Mouse (Mus musculus): Measurements from ENCODE around the gene Fitm1.

Fitm1 gene

DNA sequence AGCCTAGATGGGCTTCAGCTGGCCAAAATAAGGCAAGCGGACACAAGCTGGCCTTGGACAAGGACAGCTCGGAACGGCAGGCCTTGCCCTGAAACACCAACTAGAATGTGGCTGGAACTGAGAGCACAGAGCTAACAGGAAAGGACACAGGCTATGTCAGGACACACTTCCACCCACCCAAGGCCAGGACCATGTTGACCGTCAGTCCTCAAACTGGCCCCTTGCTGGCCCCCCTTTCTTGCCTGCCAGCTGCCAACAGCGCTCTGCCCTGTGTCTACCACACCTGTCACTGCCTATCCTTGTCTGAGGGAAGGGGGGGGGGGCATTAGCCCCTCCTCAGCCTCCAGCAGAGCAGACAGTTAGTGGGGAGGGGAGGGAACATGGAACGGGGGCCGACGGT, at the start of gene Fitm1:
Gene Fitm1 (plus strand): TSS at position 316 of the 400 bp plus-strand sequence.
- DNase-seq = no peak

DNA sequence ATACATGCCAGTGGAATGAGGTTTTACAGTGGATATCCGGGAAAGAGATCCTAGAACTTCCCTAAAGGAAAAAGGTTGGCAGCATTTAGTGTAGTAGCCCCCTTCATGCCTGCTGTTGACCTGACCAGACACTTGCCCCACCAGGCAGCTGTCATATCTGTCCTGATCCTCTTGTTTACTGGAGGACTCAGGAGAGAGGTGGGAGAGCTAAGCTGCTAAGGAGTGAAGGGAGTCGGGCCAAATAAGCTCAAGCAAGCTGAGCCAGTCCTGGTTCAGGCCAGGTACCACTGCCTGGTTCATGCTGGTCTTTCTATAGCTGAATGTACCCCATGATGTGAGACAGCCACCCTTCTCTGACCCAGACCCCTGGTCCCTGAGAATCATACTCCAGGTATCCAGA, 48.7 kb upstream of the Fitm1 start:
- no peak for DNase-seq

DNA sequence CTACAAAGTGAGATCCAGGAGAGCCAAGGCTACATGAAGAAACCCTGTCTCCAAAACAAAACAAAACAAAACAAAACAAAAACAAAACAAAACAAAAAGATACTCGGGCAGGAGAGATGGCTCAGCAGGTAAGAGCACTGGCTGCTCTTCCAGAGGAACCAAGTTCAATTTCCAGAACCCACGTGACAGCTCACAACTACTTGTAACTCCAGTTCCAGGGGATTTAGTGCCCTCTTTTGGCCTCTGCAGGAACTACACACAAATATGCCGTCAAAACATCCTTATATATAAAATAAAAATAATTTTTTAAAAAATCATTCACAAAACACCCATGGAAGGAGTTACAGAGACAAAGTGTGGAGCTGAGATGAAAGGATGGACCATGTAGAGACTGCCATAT, 47.5 kb upstream of the Fitm1 start:
- DNase-seq = peak in 1 of 2 experiments; percentile 21

DNA sequence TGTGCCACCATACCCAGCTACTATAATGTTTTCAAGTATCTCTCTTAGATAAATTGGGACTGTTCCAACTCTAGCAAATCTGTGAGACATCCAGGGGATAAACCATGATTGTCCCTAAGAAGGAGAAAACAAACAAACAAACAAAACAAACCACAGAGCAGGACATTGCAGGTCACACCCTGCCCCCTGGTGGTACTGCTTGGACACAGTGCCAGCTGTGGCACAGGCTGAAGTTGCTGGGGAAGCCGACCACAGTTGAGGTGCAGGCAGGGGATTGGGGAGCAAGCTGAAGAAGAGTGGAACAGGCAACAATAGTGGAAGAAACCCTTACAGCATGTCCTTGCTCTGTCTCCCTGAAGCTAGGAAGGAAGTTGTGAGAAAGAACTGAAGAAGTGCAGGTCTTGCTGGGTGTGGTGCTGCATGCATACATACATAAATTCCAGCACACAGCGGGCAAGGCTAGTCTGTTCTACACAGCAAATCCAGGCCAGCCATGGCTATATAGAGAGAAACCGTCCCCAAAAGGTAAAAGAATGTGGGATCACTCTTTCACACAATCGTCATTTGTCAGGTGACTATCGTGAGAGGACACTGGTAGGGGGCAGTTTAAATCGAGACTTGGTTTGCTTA, 39.2 kb upstream of the Fitm1 start:
- DNase-seq = peak; percentile 34 to 46

DNA sequence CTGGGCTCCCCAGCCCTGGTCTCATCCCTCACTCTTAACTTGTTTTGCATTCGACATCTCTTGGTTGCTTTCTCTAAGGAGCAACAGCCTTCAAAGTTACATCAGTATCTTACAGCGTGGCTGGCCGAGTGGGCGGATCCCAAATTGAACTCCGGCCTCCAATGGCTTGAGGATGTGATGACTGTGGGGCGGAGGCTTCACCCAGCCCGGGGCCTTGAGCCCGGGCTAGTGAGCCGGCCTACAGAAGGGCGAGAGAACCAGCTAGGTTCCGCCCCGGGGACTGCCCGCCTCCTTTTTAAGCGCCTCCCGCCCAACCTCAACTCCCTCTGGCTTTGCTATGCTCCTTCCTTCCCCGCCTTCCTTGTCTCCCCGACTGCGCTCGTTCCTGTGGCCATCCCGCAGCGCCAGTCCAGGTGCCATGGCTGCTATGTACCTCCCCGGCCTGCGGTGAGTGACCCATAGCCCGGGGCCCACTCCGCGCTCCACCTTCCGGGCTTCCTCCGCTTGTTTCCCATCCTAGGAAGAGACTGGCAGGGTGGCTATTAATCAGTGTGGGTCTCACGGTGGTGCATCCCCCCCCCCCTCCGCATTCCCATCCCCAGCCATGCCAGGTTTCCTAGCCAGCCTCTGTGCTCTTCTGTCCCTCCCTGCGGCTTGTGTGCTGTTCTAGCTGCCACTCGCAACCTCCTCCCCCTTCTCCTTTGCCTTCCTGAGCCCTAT, 35.2 kb upstream of the Fitm1 start, which contains the start of gene Pck2:
Gene Pck2 (plus strand): TSS at position 200 of the 720 bp plus-strand sequence.
- peak; percentile 31 to 48 for DNase-seq

DNA sequence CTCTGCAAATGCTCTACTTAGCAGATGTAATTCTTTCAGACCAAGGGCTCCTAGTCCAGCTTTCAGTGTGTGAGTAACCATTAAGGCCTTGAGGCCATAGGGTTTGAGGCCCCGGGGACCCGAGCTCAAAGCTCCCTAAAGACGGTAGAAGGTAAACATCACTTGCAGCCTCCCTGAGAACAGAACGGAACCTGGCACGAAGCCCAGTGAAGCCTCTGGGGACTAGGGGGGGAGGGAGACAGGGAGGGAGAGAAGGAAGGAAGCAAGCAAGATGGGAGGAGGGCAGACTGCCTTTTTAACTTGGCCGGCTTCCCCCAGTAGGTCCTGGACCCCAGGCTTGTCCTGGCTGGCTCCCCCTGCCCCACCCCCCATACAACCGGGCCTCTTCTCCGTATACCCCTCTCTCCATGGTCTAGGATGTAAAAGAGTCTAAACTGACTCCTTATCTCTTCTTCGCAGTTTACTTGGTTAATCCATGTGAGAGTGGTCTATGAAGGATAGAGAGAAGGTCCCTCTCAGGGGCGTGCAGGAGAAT, 34.6 kb upstream of the Fitm1 start:
- DNase-seq = peak; percentile 42 to 50

DNA sequence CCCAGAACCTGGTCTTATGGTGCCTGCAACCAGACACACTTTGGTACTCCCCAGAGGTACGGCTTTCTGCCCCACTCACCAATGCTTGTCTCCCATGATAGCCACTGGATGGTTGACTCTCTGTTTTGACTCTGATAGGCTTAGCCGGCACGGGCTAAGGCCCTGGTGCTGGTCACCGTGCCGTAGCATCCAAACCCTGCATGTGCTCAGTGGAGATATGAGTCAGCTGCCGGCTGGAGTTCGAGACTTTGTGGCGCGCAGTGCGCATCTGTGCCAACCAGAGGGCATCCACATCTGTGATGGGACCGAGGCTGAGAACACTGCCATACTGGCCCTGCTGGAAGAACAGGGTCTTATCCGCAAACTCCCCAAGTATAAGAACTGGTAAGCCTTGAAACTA, 33.1 kb upstream of the Fitm1 start:
- no peak for DNase-seq

DNA sequence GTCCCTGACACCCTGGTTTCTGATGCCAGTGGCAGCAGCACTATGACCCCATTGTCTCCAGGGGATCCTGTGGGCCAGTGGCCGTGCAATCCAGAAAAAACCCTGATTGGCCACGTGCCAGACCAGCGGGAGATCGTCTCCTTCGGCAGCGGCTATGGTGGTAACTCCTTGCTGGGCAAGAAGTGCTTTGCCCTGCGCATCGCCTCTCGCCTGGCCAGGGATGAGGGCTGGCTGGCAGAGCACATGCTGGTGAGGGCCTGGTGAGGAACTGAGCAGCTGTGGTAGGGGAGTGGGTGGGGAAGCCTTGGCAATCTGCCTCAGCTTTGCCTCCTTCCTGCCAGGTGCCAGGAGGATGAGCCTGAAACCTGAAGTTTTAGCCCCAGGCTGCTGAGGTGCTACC, 31.1 kb upstream of the Fitm1 start:
- DNase-seq = no peak

DNA sequence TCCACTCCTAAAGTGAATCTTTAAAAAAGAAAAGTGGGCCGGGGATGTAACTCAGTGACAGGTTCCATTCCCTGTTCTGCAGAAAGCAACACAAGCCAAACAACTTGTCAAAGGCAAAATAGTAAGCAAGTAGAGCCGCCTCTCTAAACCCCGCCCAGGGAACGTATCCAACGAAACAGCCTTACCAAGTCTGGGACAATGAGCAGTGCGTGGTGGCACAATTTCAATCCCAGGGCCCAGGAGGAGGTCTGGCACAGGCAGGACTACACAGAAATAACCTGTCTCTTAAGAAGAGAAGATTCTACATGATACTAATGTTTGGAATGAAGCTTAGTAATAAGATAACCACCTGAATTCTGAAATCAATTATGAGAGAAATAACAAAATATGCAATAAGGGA, 25.2 kb upstream of the Fitm1 start:
- no peak for DNase-seq

DNA sequence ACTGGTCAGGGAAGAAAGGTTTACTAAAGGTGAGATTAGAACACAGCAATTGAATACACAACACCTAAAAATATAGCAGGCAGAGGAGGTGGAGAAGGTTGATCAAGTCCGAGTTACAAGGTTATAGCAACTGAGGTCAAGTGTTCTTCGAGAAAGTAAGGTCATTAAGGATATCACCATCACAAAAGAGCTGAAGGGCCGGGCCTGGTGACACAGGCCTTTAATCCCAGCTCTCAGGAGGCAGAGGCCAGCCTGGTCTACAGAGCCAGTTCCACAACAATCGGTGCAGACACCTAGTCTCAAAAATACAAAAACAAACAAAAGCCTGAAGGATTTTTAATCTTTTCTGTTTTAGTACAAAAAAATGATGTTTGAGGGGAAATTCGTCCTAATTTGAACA, 24.1 kb upstream of the Fitm1 start:
- no peak for DNase-seq

DNA sequence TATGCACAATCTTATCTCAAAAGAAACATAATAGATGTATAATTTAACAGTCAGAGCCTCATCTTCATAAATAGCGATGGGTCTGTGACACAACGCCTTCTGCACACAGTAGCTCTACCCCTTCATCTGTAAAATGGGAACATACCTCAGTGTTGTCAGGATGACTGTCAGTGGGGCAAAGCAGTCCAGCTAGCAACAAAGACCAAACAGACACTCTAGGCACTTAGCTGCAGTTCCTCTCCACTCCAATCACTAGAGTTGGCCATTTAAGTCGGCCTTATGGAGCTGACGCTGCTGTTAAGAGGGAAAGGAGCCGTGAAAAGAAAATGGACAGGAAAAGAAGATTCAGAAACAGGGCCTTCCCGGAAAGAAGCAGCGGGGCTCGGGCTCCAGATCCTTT, 23.6 kb upstream of the Fitm1 start:
- DNase-seq = no peak

DNA sequence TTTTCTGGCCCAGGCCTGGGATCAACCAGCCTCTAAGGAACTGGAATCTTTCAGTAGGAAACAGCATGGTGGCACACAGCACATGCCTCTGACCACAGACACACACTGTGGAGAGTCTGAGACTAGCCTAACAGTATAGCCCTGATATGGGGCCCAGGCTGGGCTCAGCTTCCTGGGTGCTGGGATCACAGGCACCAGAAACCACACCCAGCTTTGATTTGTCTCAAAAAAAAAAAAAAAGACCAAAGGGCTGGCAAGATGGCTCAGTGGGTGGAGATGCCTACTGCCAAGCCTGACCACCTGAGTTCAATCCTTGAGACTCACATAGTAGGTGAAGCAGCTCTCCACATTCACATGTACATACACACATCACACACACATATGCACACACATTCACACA, 20.8 kb upstream of the Fitm1 start:
- no peak for DNase-seq

DNA sequence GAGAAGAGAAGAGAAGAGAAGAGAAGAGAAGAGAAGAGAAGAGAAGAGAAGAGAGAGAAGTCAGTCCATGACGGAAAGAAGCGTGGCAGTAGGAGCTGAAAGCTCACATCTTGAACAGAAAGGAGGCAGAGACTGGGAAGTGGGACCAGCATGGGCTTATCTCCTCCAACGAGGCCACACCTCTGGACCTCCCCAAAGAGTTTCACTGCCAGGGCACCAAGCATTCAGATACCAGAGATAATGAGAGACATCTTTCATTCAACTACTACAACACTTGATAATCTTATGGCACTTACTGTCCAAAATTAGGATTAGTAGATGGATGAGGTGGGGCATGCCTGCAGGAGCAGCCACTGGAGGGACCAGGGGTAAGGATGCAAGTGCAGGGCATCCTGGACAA, 19.6 kb upstream of the Fitm1 start:
- no peak for DNase-seq

DNA sequence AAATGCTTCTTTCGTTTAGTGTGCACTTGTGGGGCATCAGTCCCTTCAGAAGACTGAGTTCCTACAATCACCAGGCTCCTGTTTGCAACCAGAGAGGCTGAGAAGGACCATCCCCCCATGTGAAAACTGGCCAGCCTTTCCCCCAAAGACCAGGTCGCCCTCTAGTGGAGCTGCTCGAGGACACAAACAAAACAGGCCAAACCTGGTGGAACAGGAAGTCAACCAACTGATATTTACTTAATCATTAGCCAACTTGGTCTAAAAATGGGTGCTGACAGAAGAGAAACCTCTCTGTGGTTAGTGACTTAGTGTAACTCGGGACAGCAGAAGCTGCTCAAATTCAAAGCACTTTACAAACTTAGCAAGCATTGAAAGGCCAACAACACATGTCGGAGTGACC, 18.4 kb upstream of the Fitm1 start:
- DNase-seq = peak; percentile 55 to 62

DNA sequence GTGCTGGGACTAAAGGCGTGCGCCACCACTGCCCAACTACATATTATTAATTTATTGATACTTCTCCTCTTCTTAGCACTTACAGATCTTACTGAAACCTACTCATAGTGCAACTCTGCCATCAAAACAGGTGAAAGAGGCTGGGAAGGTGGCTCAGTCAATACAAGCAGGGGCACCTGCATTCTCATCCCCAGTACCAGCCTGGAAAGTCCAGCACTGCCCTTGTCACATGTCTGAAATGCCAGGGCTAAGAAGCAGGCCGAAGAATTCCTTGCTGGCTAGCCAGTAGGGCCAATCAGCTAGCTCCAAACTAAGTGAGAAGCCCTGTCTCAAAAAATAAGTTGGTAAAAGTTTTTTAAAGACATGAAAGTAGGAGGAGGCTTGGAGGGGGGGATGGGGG, 17.8 kb upstream of the Fitm1 start:
- DNase-seq = no peak

DNA sequence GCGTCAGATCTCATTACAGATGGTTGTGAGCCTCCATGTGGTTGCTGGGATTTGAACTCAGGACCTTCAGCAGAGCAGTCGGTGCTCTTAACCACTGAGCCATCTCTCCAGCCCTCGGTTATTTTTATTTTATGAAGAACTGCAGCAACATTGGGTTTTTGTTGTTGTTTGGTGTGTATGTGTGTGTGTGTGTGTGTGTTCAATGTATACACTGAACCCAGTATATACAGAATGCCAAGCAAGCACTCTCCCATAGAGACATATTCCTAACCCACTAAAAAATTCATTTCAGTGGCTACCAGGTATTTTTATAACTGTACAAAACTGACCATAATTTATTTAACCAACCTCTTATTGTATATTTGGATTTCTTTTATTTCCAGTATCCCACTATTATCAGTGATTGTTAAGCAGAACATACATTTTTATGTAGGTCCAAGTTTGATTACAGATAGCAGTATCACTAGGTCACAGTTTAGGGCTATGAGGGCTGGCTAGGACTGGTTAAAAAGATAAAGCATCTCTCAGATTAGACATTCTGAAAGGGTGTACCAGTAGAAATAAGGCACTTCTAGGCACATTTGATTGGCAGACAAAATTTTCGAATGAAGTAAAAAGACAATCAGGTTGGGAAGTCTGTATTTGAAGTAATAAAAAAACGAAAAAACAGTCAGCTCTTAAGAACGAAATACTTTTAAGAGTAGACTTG, 16.5 kb upstream of the Fitm1 start:
- DNase-seq = no peak

DNA sequence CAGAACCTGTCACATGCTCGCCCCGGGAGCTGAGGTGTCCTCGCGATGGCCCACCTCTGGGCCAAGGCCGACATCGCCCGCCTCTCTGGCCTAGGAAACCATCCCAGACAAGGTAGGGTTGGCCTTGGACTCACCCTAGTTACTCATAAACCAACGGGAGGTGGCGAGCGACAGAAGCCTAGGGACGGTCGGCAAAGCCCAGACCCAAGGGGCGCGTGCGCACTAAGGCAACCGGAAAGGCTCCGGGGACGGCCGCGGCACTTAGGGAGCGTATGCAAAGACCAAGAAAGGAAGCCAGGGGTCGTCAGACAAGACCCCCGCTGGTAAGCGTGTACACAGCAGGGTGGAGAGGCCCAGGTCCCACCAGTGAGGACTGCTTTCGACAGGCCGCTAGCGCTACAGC, 15.6 kb upstream of the Fitm1 start, which contains the start of gene Dcaf11:
Gene Dcaf11 (plus strand): TSS at position 208 of the 403 bp plus-strand sequence.
- DNase-seq = peak; percentile 86 to 90

DNA sequence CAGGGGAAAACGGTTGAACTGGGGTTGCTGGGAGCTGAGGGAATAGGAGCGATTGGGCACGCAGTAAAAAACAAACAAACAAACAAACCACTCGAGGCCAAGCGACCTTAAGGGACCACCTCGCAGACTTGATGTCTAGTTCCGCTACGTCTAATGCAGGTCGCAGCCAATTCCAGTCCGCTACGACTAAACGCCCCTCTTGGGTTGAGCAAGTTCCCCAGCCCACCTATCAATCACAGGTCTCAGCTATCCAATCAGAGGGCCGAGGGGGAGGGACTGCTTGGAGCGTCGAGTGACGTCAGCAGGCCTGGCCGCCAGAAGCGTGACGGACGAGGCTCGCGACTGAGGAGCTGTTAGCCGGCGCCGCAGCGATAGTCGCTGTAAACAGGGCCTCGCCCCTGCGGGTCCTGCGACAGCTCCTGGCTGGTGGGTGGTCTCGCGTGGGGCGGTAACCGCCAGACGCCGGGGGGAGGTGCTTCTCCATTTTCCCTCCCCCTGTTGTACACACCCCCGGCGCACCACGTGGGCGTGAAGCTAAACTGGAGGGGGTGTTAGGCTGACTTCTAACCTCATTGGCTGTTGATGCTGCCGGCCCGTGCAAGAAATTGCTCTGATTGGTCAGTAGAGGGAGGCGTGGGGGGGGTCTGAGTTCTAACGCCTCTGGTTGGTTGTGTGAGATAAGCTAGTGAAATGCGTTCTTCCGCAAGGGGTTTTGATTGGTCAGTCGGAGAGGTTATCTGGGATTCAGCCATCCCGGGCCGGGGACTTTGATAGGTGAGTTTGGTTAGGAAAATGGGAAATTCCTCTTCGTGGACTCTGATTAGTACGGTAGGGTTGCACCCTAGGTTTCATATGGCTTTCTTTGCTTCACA, 15.0 kb upstream of the Fitm1 start, which contains the start of gene A730061H03Rik:
Gene A730061H03Rik (minus strand): TSS at position 205 of the 872 bp plus-strand sequence.
- peak; percentile 97 to 98 for DNase-seq

DNA sequence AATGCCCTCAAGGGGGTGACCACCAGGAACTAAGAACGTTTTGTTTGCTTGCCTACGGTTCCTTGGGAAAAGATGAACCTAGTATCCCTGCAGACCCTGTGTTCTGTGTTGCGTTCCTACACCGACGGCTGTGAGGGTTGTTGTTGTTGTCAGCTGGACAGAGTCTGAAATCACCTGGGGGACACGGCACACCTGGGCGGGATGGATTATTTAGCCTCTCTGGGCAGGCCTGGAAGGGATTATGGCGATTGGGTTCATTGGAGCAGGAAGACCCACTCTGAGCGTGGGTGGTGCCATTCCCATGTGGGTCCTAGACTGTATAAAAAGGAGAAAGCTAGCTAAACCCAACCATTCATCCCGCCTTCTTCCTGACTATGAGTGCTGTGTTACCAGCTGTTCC, 13.6 kb upstream of the Fitm1 start:
- no peak for DNase-seq

DNA sequence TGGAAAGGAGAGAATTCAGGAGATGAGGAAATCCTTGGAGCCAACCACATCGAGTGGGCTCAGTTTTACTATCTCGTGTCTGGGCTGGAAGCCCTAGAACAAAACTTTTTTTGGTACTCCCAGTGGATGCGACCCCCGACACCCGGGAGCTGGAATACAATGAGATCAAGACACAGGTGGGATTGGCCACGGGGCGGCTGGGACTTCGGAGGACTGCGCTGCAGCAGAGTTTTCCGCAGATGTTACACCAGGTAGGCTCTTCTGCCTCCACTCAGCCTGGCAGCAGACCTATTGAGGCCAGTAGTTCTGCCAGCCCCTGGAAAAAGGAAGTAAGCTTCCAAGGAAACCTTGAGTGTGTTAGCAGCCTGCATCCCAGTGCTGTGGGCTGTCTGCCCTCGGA, 12.2 kb upstream of the Fitm1 start:
- no peak for DNase-seq

DNA sequence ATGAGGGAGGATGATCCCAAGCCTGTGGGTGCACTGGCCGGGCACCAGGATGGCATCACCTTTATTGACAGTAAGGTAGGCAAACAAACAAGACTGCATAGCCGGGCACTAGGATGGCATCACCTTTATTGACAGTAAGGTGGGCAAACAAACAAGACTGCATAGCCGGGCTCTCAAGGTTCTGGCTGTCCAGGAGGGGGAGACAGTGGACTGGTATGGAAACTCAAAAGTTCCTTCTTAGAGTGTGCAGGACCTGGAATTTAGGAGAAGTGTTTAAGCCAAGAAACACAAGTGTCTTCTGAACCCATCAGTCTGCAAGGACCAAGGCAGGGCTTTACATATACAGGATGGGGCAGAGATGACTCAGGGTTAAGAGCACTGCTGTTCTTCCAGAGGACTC, 9.7 kb upstream of the Fitm1 start:
- DNase-seq = no peak

DNA sequence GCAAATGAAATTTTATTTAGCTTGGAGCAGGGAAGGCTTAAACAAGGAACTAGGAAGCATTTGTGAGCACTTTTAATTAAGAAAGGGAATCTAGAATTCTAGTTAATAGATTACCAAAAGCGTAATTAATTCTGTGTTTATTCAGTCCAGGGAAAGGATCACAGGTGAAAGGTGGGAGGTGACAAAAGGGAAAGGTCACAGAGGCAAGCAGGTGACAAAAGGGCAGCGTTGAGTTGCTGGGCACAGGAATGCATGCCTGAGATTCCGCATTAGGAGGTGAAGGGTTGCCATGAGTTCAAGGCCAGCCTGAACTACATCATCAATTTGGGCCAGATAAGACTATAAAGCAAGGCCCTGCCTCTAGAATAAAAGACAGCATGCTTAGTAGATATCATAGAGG, 7.9 kb upstream of the Fitm1 start:
- no peak for DNase-seq

DNA sequence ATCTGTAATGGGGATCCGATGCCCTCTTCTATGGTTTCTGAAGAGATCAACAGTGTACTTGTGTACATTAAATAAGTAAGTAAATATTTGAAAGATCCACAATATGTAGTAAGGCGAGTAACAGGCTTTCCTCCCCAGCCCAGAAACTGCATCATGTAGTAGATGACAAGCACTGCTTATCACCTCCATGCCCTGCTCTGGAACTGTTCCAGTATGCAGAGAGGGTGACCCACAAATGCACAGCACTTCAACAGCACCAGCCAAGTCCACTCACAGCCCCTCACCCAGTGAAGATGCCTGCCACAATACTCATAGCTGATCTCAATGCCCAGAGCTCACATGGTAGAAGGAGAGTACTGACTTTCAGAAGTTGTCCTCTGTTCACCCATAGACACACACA, 4.8 kb upstream of the Fitm1 start:
- DNase-seq = no peak
